Mouse (Mus musculus) kidney, postnatal 0 days (tissue): ENCODE results near the gene Gm39566. TPM values are rescaled to one million over a fixed set of nuclear protein-coding genes. Genes with fewer than 3 reads are reported as not detected.

Source experiments
- ATAC-seq: fragments of 200-750 bp; cut with Nextera tagmentation; replicated peaks from 2 replicates; pipeline ENCODE4 v1.8.0; 2017; ENCODE audit warnings: low read depth, moderate number of reproducible peaks, moderate TSS enrichment, moderate library complexity; ENCODE audit not compliant: low FRiP score
- DNase-seq: peaks from one replicate; pipeline ENCODE4 v3.0.0-alpha.2; 2016; ENCODE audit warnings: low spot score
- H3K27ac ChIP-seq: fragments of 300-500 bp; sonication (generic); 2 replicates; pipeline ENCODE4 v1.5.1; 2014; ENCODE audit warnings: mild to moderate bottlenecking
- H3K27me3 ChIP-seq: fragments of 300-500 bp; sonication (generic); 2 replicates; pipeline ENCODE4 v1.6.1; 2014; ENCODE audit warnings: low read length, mixed read lengths; ENCODE audit not compliant: insufficient read depth
- H3K36me3 ChIP-seq: fragments of 300-500 bp; sonication (generic); 2 replicates; pipeline ENCODE4 v1.6.1; 2014; ENCODE audit warnings: low read length, mixed read lengths; ENCODE audit not compliant: insufficient read depth
- H3K4me1 ChIP-seq: fragments of 300-500 bp; sonication (generic); replicated peaks from 2 replicates; pipeline ENCODE4 v1.6.1; 2014; ENCODE audit warnings: antibody characterized with exemption, low read length, mixed read lengths; ENCODE audit not compliant: insufficient read depth
- H3K4me2 ChIP-seq: fragments of 300-500 bp; sonication (generic); 2 replicates; pipeline ENCODE4 v1.6.1; 2014; ENCODE audit warnings: mild to moderate bottlenecking, low read length, moderate library complexity, mixed read lengths
- H3K4me3 ChIP-seq: fragments of 300-500 bp; sonication (generic); replicated peaks from 2 replicates; pipeline ENCODE4 v1.5.1; 2014; ENCODE audit warnings: low read depth, low read length
- H3K9ac ChIP-seq: fragments of 300-500 bp; sonication (generic); 2 replicates; pipeline ENCODE4 v1.6.1; 2014; ENCODE audit warnings: low read depth, low read length
- H3K9me3 ChIP-seq: fragments of 300-500 bp; sonication (generic); replicated peaks from 2 replicates; pipeline ENCODE4 v1.6.1; 2016; ENCODE audit warnings: low read length, inconsistent platforms, mixed read lengths
- CTCF ChIP-seq: IDR thresholded peaks from 2 replicates; pipeline ENCODE4 v1.5.1; 2016; ENCODE audit warnings: antibody characterized with exemption, low read depth, mild to moderate bottlenecking, moderate library complexity
- WGBS: fragments of 180-500 bp; shearing (Covaris S2); extraction: QIAGEN DNeasy Blood & Tissue Kit; methylation state at CpG from one replicate; pipeline ENCODE4 v1.1.7; 2014; 5-methylcytosine and 5-hydroxymethylcytosine counted together
- polyA plus RNA-seq: library from polyadenylated mRNA; unstranded; fragments of >200 nt; fragmentation: Nextera tagmentation; extraction: Ambion mirVana; gene quantifications from 2 replicates; pipeline ENCODE4 v1.2.1, GENCODE M21; 2015

Gene Gm39566
- polyA plus RNA-seq, 1 experiment from 2014 or later, result not detected

DNA sequence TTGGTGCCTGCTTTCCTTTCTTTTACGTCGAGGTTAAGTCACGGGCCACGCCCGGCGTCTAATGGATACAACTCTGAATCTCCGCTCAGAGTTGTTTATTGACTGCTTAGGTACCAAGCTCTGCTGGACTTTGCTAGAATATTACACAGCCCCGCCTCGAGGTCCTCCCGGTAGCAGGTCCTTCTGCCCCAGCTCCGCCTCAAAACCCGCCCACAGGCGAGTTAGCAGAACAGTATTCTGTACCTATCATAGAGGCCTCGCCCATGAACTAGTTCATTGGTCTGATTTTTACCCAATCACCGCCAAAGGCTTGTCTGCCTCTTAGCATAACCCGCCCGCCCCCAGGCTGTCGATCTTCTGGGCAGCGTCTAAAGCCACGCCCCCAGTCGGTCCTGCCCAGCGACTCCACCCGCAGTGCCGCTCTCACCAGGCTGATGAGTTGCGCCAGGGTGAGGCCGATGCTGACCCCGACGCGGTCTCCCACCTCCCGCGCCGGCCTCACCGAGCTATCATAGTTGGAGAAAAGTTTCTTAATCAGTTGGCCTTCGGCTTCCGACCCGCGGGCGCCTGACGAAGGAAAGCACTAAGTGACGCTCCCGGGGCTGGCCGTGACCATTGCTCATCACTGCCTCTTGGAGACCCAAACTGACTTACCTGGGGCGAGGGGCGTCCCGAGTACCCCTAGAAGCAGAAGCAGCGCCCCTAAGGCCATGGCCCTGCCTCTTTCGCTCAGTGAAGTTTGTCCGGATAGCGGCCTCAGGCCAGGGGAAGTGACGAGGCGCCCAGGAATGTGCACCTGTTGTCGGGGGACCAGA, 19.7 kb downstream of the Gm39566 start, which contains the start of gene Chrnb1:
Gene Chrnb1, minus strand, starts transcription at position 776 of the 815 bp plus-strand sequence.
- Histone ChIP-seq H3K36me3 (no peaks in the 10 kb centered on the region), H3K4me2 (peak within 1 kb of the TSS; percentile 95), H3K9ac (peak within 1 kb of the TSS; percentile 67), H3K4me3 (peak within 1 kb of the TSS; percentile 50), H3K27me3 (no peaks in the 10 kb centered on the region), H3K9me3 (no peaks in the 10 kb centered on the region), H3K4me1 (peaks cover 13% of the 10 kb centered on the region), H3K27ac (peak within 1 kb of the TSS; percentile 54)
- 1% methylated on average over 52 of the region's 52 CpGs for WGBS
- peak; percentile 99 for DNase-seq
- no peak; the same call in 1 of the 2 replicates for TF ChIP-seq CTCF
- peak; percentile 96 for ATAC-seq

DNA sequence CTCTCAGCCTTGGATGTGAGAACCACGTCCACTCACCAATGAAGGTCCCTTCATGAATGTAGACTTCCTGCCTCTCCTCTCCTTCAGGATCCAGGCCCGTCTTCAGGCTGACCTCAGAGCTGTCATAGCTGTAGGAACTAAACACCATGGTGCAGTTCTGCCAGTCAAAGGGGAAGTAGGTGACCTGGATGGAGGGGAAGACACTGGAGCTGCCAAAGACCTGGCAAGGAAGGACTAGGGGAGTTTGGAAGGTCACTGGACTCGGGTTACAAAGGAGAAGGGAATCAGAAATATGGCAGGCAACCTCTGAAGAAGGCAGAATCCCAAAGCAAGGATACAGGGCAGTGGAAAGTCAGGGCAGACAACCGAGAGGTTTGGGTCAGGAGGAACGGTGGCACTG, 21.7 kb downstream of the Gm39566 start:
- H3K9ac ChIP-seq, result no peak overlapping the region
- H3K4me2 ChIP-seq, result no peak overlapping the region
- no peak overlapping the region for H3K4me3 ChIP-seq
- H3K36me3 ChIP-seq, result no peaks in the 10 kb centered on the region
- TF ChIP-seq CTCF, result no peak
- whole genome bisulfite sequencing, result 57% methylated on average over 5 of the region's 5 CpGs
- H3K27ac ChIP-seq, result no peak overlapping the region
- DNase-seq (no peak), ATAC-seq (no peak)
- no peaks in the 10 kb centered on the region for H3K9me3 ChIP-seq
- 0 out of 2 replicates have a peak, but pooled peaks cover 7% of the 10 kb centered on the region for H3K4me1 ChIP-seq
- no peaks in the 10 kb centered on the region for H3K27me3 ChIP-seq

DNA sequence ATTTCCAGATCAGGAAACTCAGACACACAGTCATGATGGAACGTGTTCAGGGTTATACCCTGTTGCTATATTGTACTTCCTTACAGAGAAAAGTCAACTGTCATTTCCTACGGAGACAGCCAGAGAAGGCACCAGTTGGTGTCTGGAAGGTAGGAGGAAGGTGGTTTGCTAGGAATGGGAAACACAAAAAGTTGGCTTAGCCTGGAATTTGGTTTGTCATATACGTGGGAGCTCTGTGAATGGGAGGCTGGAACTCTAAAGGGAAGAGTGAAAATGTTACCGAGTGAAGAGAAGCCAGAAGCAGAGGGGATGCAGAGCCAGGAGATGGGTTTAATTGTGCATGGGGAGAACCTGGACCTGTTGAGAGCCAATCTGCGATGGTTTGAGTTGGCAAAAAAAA, 23.7 kb downstream of the Gm39566 start:
- TF ChIP-seq CTCF, result no peak
- H3K9ac ChIP-seq, result no peak overlapping the region
- H3K36me3 ChIP-seq, result no peaks in the 10 kb centered on the region
- no peak overlapping the region for H3K4me3 ChIP-seq
- no peak overlapping the region for H3K27ac ChIP-seq
- ATAC-seq, result no peak
- 0 out of 2 replicates have a peak, but pooled peaks cover 7% of the 10 kb centered on the region for H3K4me1 ChIP-seq
- H3K4me2 ChIP-seq, result no peak overlapping the region
- 60% methylated on average over 5 of the region's 5 CpGs for WGBS
- DNase-seq, result no peak
- H3K27me3 ChIP-seq, result no peaks in the 10 kb centered on the region
- no peaks in the 10 kb centered on the region for H3K9me3 ChIP-seq

DNA sequence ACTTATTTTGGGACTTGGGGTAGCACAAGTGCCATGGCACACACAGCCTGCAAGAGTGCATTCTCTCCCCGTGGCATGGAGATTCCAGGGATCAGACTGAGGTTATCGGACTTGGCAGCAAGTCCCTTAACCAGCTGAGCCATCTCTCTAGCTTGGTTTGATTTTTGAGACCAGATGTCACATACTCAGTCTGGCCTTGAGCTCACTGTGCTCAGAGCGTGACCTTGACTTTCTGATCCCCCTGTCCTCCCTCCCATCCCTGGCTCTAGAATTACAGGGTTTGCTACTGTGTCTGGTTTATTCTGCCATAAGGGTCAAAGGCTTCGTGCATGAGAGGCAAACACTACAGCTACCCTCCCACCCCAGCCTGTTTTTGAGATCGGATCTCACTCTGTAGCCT, 25.7 kb downstream of the Gm39566 start:
- ATAC-seq (no peak), DNase-seq (peak; percentile 44)
- Histone ChIP-seq H3K27ac (no peak overlapping the region), H3K4me1 (0 out of 2 replicates have a peak, but pooled peaks cover 3% of the 10 kb centered on the region), H3K4me3 (no peak overlapping the region), H3K9ac (no peak overlapping the region), H3K36me3 (no peaks in the 10 kb centered on the region), H3K27me3 (no peaks in the 10 kb centered on the region), H3K4me2 (no peak overlapping the region), H3K9me3 (no peaks in the 10 kb centered on the region)
- no peak for TF ChIP-seq CTCF
- 34% methylated on average over 5 of the region's 5 CpGs for WGBS

DNA sequence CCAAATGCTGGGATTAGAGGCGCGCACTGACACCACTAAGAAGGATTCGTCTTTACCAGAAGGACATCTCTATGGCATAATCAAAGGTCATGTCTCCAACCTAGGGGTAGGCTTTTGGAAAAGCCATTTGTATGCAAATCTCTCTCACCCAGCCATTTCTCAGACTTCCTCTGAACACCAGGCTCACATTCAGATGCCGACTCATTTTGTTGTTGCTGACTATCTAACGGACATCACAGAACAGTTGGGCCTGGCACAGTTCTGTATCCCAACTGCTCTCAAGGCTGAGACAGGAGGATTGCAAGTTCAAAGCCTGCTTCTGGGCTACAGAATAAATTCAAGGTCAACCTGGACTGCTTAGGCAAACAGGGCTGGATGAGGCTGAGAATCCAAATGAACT, 27.8 kb downstream of the Gm39566 start:
- Histone ChIP-seq H3K4me3 (no peak overlapping the region), H3K27me3 (no peaks in the 10 kb centered on the region), H3K9me3 (no peaks in the 10 kb centered on the region), H3K9ac (no peak overlapping the region), H3K27ac (no peak overlapping the region), H3K4me2 (no peak overlapping the region), H3K36me3 (no peaks in the 10 kb centered on the region), H3K4me1 (0 out of 2 replicates have a peak, but pooled peaks cover 3% of the 10 kb centered on the region)
- no peak for ATAC-seq
- TF ChIP-seq CTCF, result no peak
- no peak for DNase-seq
- WGBS, result 92% methylated on average over 5 of the region's 5 CpGs

DNA sequence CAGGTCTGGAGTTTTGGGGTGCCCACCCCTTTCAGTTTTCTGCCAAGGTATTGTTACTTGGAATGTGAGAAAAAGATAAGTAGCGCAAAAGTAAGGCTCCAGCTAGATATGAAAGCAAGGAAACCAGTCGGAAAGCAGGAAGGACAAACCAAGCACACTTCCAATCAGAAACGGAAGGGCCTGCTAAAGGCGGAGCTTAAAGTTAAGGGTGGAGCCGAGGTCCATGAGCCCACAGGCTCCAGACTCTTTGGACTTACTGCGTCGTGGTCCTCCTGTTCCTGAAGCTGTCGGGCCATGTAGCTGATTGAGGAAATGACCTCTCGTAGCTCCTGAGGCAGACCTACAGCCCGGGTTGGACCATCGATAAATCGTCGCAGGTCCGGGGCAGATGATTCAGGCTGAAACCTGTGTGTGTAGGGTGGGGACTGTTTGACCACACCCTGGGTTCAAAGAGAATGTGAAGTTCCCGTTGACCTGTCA, 30.3 kb downstream of the Gm39566 start:
- Histone ChIP-seq H3K36me3 (no peaks in the 10 kb centered on the region), H3K4me2 (peak overlapping the region; percentile 37), H3K4me1 (0 out of 2 replicates have a peak, but pooled peaks cover 3% of the 10 kb centered on the region), H3K9me3 (no peaks in the 10 kb centered on the region), H3K27ac (no peak overlapping the region), H3K4me3 (no peak overlapping the region), H3K9ac (no peak overlapping the region), H3K27me3 (no peaks in the 10 kb centered on the region)
- 37% methylated on average over 15 of the region's 15 CpGs for WGBS
- ATAC-seq (peak; percentile 39; the same call in 1 of the 2 replicates), DNase-seq (peak; percentile 61)
- TF ChIP-seq CTCF, result no peak
